Mouse (Mus musculus) limb, embryonic 15.5 days (tissue): ENCODE measurements around the gene Flrt1. TPM values are rescaled to one million over a fixed set of nuclear protein-coding genes. Genes with fewer than 3 reads are reported as not detected.
A peak's percentile ranks its signal among the peaks of the same experiment; 100 is the strongest.
"Not testable (repeated sequence)": the region's sequence is repeated elsewhere in the genome, so short reads cannot be mapped to it uniquely, and the experiment has no call there.

ENCODE experiments used
- ATAC-seq: fragments of 200-750 bp; cut with Nextera tagmentation; 2 replicates; pipeline ENCODE4 v1.8.0; 2017; ENCODE audit warnings: low read depth, moderate TSS enrichment; ENCODE audit not compliant: insufficient number of reproducible peaks, low FRiP score, low TSS enrichment
- H3K27ac ChIP-seq: fragments of 300-500 bp; sonication (generic); 2 replicates; pipeline ENCODE4 v1.5.1; 2015; ENCODE audit warnings: moderate library complexity, mild to moderate bottlenecking, inconsistent platforms
- H3K27me3 ChIP-seq: fragments of 300-500 bp; sonication (generic); 2 replicates; pipeline ENCODE4 v1.6.1; 2015; ENCODE audit warnings: inconsistent platforms
- H3K36me3 ChIP-seq: fragments of 300-500 bp; sonication (generic); 2 replicates; pipeline ENCODE4 v1.6.1; 2015; ENCODE audit warnings: inconsistent platforms
- H3K4me1 ChIP-seq: fragments of 300-500 bp; sonication (generic); 2 replicates; pipeline ENCODE4 v1.6.1; 2015; ENCODE audit warnings: inconsistent platforms
- H3K4me2 ChIP-seq: fragments of 300-500 bp; sonication (generic); 2 replicates; pipeline ENCODE4 v1.6.1; 2015; ENCODE audit warnings: mild to moderate bottlenecking, inconsistent platforms
- H3K4me3 ChIP-seq: fragments of 300-500 bp; sonication (generic); 2 replicates; pipeline ENCODE4 v1.5.1; 2015; ENCODE audit warnings: mild to moderate bottlenecking, inconsistent platforms
- H3K9ac ChIP-seq: fragments of 300-500 bp; sonication (generic); 2 replicates; pipeline ENCODE4 v1.6.1; 2015; ENCODE audit warnings: inconsistent platforms
- H3K9me3 ChIP-seq: fragments of 300-500 bp; sonication (generic); 2 replicates; pipeline ENCODE4 v1.6.1; 2016; ENCODE audit warnings: inconsistent platforms
- WGBS: fragments of 180-500 bp; shearing (Covaris S2); methylation state at CpG from one replicate; pipeline ENCODE4 v1.1.7; 2015; 5-methylcytosine and 5-hydroxymethylcytosine counted together
- polyA plus RNA-seq: library from polyadenylated mRNA; unstranded; fragments of >200 nt; fragmentation: Nextera tagmentation; extraction: Ambion mirVana; gene quantifications from 2 replicates; pipeline ENCODE4 v1.2.1, GENCODE M21; 2015

Gene Flrt1
- polyA plus RNA-seq, 1 experiment from 2014 or later: 5.6 TPM

GRCm38 (mm10) chr19:7064571-7064970 is 41.0 kb downstream of the Flrt1 start:
- ATAC-seq: peak; percentile 63
- WGBS: 0% methylated on average over 3 of the region's 3 CpGs
- H3K4me2 ChIP-seq: no peak overlapping the region

GRCm38 (mm10) chr19:7062916-7063315 is 42.6 kb downstream of the Flrt1 start:
- H3K27me3 ChIP-seq: peaks cover 6% of the 10 kb centered on the region

More at GRCm38 (mm10) chr19:7064571-7064970, 41.0 kb downstream of the Flrt1 start:
- no peak overlapping the region for H3K9ac ChIP-seq
- H3K27ac ChIP-seq: no peak overlapping the region
- no peak overlapping the region for H3K4me3 ChIP-seq
- H3K4me1 ChIP-seq: peaks cover 46% of the 10 kb centered on the region
- H3K27me3 ChIP-seq: peaks cover 13% of the 10 kb centered on the region
- H3K36me3 ChIP-seq: no peaks in the 10 kb centered on the region
- H3K9me3 ChIP-seq: no peaks in the 10 kb centered on the region

GRCm38 (mm10) chr19:7062110-7062509 is 43.4 kb downstream of the Flrt1 start:
- Histone ChIP-seq H3K4me2 (no peak overlapping the region), H3K9ac (no peak overlapping the region), H3K4me3 (no peak overlapping the region), H3K4me1 (peaks cover 34% of the 10 kb centered on the region), H3K27ac (no peak overlapping the region), H3K27me3 (no peaks in the 10 kb centered on the region), H3K9me3 (no peaks in the 10 kb centered on the region), H3K36me3 (no peaks in the 10 kb centered on the region)
- no peak for ATAC-seq
- WGBS: 76% methylated on average over 5 of the region's 5 CpGs

More at GRCm38 (mm10) chr19:7062916-7063315, 42.6 kb downstream of the Flrt1 start:
- WGBS: 89% methylated on average over 8 of the region's 8 CpGs
- H3K27ac ChIP-seq: no peak overlapping the region
- no peaks in the 10 kb centered on the region for H3K36me3 ChIP-seq
- no peaks in the 10 kb centered on the region for H3K9me3 ChIP-seq
- ATAC-seq: no peak
- no peak overlapping the region for H3K9ac ChIP-seq
- no peak overlapping the region for H3K4me3 ChIP-seq
- peaks cover 35% of the 10 kb centered on the region for H3K4me1 ChIP-seq
- H3K4me2 ChIP-seq: no peak overlapping the region

- peaks cover 33% of the 10 kb centered on the region for H3K4me1 ChIP-seq
- H3K4me2 ChIP-seq: peak overlapping the region; percentile 100; the same call in 1 of the 2 replicates
- no peak for ATAC-seq
- H3K4me3 ChIP-seq: peak overlapping the region; percentile 71
- no peaks in the 10 kb centered on the region for H3K9me3 ChIP-seq
- no peaks in the 10 kb centered on the region for H3K36me3 ChIP-seq
- no peak overlapping the region for H3K27ac ChIP-seq
- 70% methylated on average over 6 of the region's 6 CpGs for WGBS
- H3K9ac ChIP-seq: no peak overlapping the region
- H3K27me3 ChIP-seq: no peaks in the 10 kb centered on the region
Observed at GRCm38 (mm10) chr19:7058541-7058940, 47.0 kb downstream of the Flrt1 start.

GRCm38 (mm10) chr19:7057722-7058207 is 47.8 kb downstream of the Flrt1 start:
- Histone ChIP-seq H3K27ac (peak overlapping the region; percentile 73), H3K27me3 (no peaks in the 10 kb centered on the region)
- WGBS: 1% methylated on average over 15 of the region's 15 CpGs

GRCm38 (mm10) chr19:7057126-7057721 is 48.3 kb downstream of the Flrt1 start:
- H3K27ac ChIP-seq: peak overlapping the region; percentile 73
- peak overlapping the region; percentile 57 for H3K9ac ChIP-seq
- H3K4me2 ChIP-seq: peak overlapping the region; percentile 100
- WGBS: 4% methylated on average over 16 of the region's 16 CpGs
- H3K27me3 ChIP-seq: no peaks in the 10 kb centered on the region
- ATAC-seq: peak; percentile 18; the same call in 1 of the 2 replicates
- H3K4me3 ChIP-seq: peak overlapping the region; percentile 71
- no peaks in the 10 kb centered on the region for H3K9me3 ChIP-seq
- peaks cover 33% of the 10 kb centered on the region for H3K4me1 ChIP-seq
- no peaks in the 10 kb centered on the region for H3K36me3 ChIP-seq

More at GRCm38 (mm10) chr19:7057722-7058207, 47.8 kb downstream of the Flrt1 start:
- Histone ChIP-seq H3K36me3 (no peaks in the 10 kb centered on the region), H3K4me2 (peak overlapping the region; percentile 100), H3K4me3 (peak overlapping the region; percentile 71), H3K9ac (no peak overlapping the region), H3K4me1 (peaks cover 33% of the 10 kb centered on the region), H3K9me3 (no peaks in the 10 kb centered on the region)
- peak; percentile 72 for ATAC-seq

- peak within 1 kb of the TSS; percentile 73 for H3K27ac ChIP-seq
- H3K4me1 ChIP-seq: peaks cover 33% of the 10 kb centered on the region
- H3K36me3 ChIP-seq: no peaks in the 10 kb centered on the region
- peak within 1 kb of the TSS; percentile 57 for H3K9ac ChIP-seq
- H3K4me2 ChIP-seq: peak within 1 kb of the TSS; percentile 100
- no peaks in the 10 kb centered on the region for H3K27me3 ChIP-seq
- WGBS: under 1% methylated on average over 72 of the region's 72 CpGs
- peak; percentile 49 for ATAC-seq
- H3K4me3 ChIP-seq: peak within 1 kb of the TSS; percentile 71
- no peaks in the 10 kb centered on the region for H3K9me3 ChIP-seq
Observed at GRCm38 (mm10) chr19:7056248-7057087, 49.1 kb downstream of the Flrt1 start, which contains the start of gene Macrod1. Macrod1 (plus strand) TSS chr19:7056810.

GRCm38 (mm10) chr19:7055173-7055572 is 50.4 kb downstream of the Flrt1 start:
- Histone ChIP-seq H3K4me2 (no peak overlapping the region), H3K9me3 (no peaks in the 10 kb centered on the region), H3K4me1 (peaks cover 33% of the 10 kb centered on the region), H3K27ac (no peak overlapping the region), H3K36me3 (no peaks in the 10 kb centered on the region), H3K4me3 (no peak overlapping the region), H3K27me3 (no peaks in the 10 kb centered on the region), H3K9ac (no peak overlapping the region)
- 36% methylated on average over 3 of the region's 3 CpGs for WGBS
- no peak for ATAC-seq

- Histone ChIP-seq H3K9me3 (no peaks in the 10 kb centered on the region), H3K4me3 (no peak overlapping the region), H3K9ac (no peak overlapping the region), H3K27me3 (no peaks in the 10 kb centered on the region), H3K4me2 (no peak overlapping the region), H3K27ac (no peak overlapping the region), H3K4me1 (peaks cover 33% of the 10 kb centered on the region), H3K36me3 (no peaks in the 10 kb centered on the region)
- WGBS: 50% methylated on average over 10 of the region's 10 CpGs
- no peak for ATAC-seq
Observed at GRCm38 (mm10) chr19:7054772-7055171, 50.8 kb downstream of the Flrt1 start.

- not testable (repeated sequence) for H3K9ac ChIP-seq, H3K27ac ChIP-seq, H3K9me3 ChIP-seq, H3K4me3 ChIP-seq, ATAC-seq, H3K27me3 ChIP-seq, H3K36me3 ChIP-seq, H3K4me2 ChIP-seq
- H3K4me1 ChIP-seq: peaks cover 32% of the 10 kb centered on the region
- whole genome bisulfite sequencing: 85% methylated on average over 4 of the region's 4 CpGs
Observed at GRCm38 (mm10) chr19:7053382-7053781, 52.1 kb downstream of the Flrt1 start.

GRCm38 (mm10) chr19:7044706-7045105 is 60.8 kb downstream of the Flrt1 start:
- Histone ChIP-seq H3K27me3 (no peaks in the 10 kb centered on the region), H3K36me3 (no peaks in the 10 kb centered on the region), H3K9me3 (no peaks in the 10 kb centered on the region), H3K4me1 (peaks cover 6% of the 10 kb centered on the region; the same call in 1 of the 2 replicates), H3K4me2 (no peak overlapping the region), H3K4me3 (no peak overlapping the region), H3K9ac (0 out of 2 replicates have a peak overlapping the region, but pooled peaks have one; percentile 2), H3K27ac (no peak overlapping the region)
- no peak for ATAC-seq
- WGBS: 28% methylated on average over 4 of the region's 4 CpGs

- H3K27ac ChIP-seq: no peak overlapping the region
- no peaks in the 10 kb centered on the region for H3K36me3 ChIP-seq
- no peak overlapping the region for H3K4me2 ChIP-seq
- ATAC-seq: no peak
- no peaks in the 10 kb centered on the region for H3K27me3 ChIP-seq
- 0 out of 2 replicates have a peak overlapping the region, but pooled peaks have one; percentile 2 for H3K9ac ChIP-seq
- no peak overlapping the region for H3K4me3 ChIP-seq
- H3K9me3 ChIP-seq: no peaks in the 10 kb centered on the region
- peaks cover 6% of the 10 kb centered on the region; the same call in 1 of the 2 replicates for H3K4me1 ChIP-seq
- WGBS: 58% methylated on average over 4 of the region's 4 CpGs
Observed at GRCm38 (mm10) chr19:7044279-7044678, 61.2 kb downstream of the Flrt1 start.
